Mouse (Mus musculus) layer of hippocampus, postnatal 14 days (tissue): ENCODE measurements around the gene Tns4. TPM values are rescaled to one million over a fixed set of nuclear protein-coding genes. Genes with fewer than 3 reads are reported as not detected.
A peak's percentile ranks its signal among the peaks of the same experiment; 100 is the strongest.

Experiments used
- DNase-seq, 2 experiments: peaks; one replicate each; pipeline ENCODE4 v3.0.0; 2021 to 2022; ENCODE audit warnings: low spot score in 2 of 2, mixed read lengths in 1 of 2
- total RNA-seq, 2 experiments: library from RNA; stranded (reverse); gene quantifications; 2 replicates each; pipeline ENCODE4 v1.2.3; 2021

Tns4 gene
- total RNA-seq, 2 experiments from 2014 or later = 0.09 to 0.21 TPM

- DNase-seq = no peak
These were observed 33.3 kb downstream of the Tns4 start for GRCm38 (mm10) chr11:99055571-99056452.

- no peak for DNase-seq
These were observed 34.0 kb downstream of the Tns4 start for GRCm38 (mm10) chr11:99055143-99055542.

- DNase-seq = no peak
These were observed 41.5 kb downstream of the Tns4 start for GRCm38 (mm10) chr11:99047643-99048042.

GRCm38 (mm10) chr11:99047120-99047519 lies 42.0 kb downstream of the Tns4 start:
- DNase-seq = no peak

- no peak for DNase-seq
These were observed 43.8 kb downstream of the Tns4 start for GRCm38 (mm10) chr11:99045159-99045889.

GRCm38 (mm10) chr11:99044306-99044705 lies 44.8 kb downstream of the Tns4 start:
- no peak for DNase-seq

- DNase-seq = no peak
These were observed 45.5 kb downstream of the Tns4 start for GRCm38 (mm10) chr11:99043632-99044031.

- no peak for DNase-seq
These were observed 46.2 kb downstream of the Tns4 start for GRCm38 (mm10) chr11:99042834-99043431.

GRCm38 (mm10) chr11:99041841-99042780 lies 47.0 kb downstream of the Tns4 start:
- DNase-seq = no peak

- peak in 1 of 2 experiments; percentile 36 for DNase-seq
These were observed 47.9 kb downstream of the Tns4 start, which contains the start of gene Igfbp4 for GRCm38 (mm10) chr11:99041051-99041729. Gene Igfbp4, plus strand, starts transcription at chr11:99041244.

- DNase-seq = peak; percentile 43 to 70
These were observed 48.6 kb downstream of the Tns4 start for GRCm38 (mm10) chr11:99040346-99040974.

- peak; percentile 82 to 84 for DNase-seq
These were observed 49.3 kb downstream of the Tns4 start for GRCm38 (mm10) chr11:99039782-99040181.

GRCm38 (mm10) chr11:99036254-99036653 lies 52.9 kb downstream of the Tns4 start:
- DNase-seq = no peak

GRCm38 (mm10) chr11:99035350-99035749 lies 53.8 kb downstream of the Tns4 start:
- DNase-seq = no peak

GRCm38 (mm10) chr11:99026899-99027440 lies 62.1 kb downstream of the Tns4 start:
- DNase-seq = no peak

- no peak for DNase-seq
These were observed 63.2 kb downstream of the Tns4 start for GRCm38 (mm10) chr11:99025878-99026277.

GRCm38 (mm10) chr11:99024468-99025134 lies 64.5 kb downstream of the Tns4 start:
- no peak for DNase-seq
